8 mouse cellular contexts compared by ENCODE assay signal in the genomic region with DNA sequence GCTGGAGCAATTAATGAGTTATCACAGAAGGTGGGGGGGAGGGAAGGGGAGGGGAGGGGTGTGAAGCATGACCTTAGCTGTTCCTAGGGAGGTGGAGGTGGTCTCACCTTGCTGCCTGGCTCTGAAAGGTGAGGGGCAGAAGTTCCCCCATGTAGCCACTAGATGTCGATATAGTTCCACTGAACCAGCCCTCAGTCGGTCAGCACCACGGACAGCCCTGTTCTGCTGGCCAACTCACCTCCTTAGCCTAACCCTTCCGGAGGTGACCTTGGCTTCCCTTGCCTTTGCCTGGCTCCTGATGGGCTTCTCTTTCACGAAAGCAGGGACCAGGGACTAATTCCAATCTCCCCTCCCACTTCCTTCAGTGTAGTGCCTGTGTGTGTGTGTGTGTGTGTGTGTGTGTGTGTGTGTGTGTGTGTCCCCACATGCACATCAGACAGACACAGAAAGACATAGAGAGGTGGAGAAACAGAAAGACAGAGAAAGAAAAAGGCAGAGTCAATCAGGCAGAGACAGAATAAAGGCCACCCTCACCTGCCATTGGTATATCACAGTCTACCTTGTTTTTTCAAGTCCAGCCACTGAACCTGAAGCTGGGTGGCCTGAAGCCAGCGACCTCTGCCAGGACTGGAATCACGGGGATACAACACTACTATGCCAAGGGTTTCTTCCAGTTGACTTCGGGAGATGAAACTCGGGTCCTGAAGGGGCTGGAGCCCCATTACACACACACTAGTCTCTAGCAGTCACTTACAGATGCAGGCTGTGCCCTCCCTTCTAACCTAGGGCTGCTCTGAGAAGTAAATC.
A peak's percentile ranks its signal among the peaks of the same experiment; 100 is the strongest.
DNase-seq lines count a peak whose midpoint lies in the region; ATAC-seq lines count a peak whose summit lies in the region.

No protein-coding gene starts in this region.

- no peak overlapping the region for H3K27ac ChIP-seq in heart, embryonic 15.5 days

- ATAC-seq in heart, embryonic 15.5 days (replicated peaks; ENCODE audit: insufficient number of reproducible peaks, insufficient read depth, low FRiP score, low read depth), result peak; percentile 42; the same call in 1 of the 2 replicates
- ATAC-seq in megakaryocyte progenitor cell, adult 5-6 weeks (replicated peaks; ENCODE audit: poor library complexity), result peak; percentile 96

- H3K4me2 ChIP-seq in heart, embryonic 15.5 days, result no peak overlapping the region

- no peak overlapping the region for H3K9ac ChIP-seq in heart, embryonic 15.5 days

- H3K36me3 ChIP-seq in heart, embryonic 15.5 days, result no peaks in the 10 kb centered on the region

- H3K27me3 ChIP-seq in heart, embryonic 15.5 days, result no peaks in the 10 kb centered on the region

- H3K4me1 ChIP-seq in heart, embryonic 15.5 days (replicated peaks), result no peaks in the 10 kb centered on the region

- no peak overlapping the region for H3K4me3 ChIP-seq in heart, embryonic 15.5 days

- WGBS in heart, embryonic 15.5 days, result 30% methylated on average over 9 of the region's 9 CpGs

- intact Hi-C loops in heart, postnatal 25 days (cut with DNase I), result loop anchor here (5.0 kb wide), 2 partner anchors 200 to 330 kb away; no protein-coding TSS in a partner anchor

- no peaks in the 10 kb centered on the region for H3K9me3 ChIP-seq in heart, embryonic 15.5 days (replicated peaks)

- peak; percentile 51 to 67 for DNase-seq in heart, adult 18-20 months
- DNase-seq in heart, postnatal 25 days (ENCODE audit: low spot score), result no peak
- peak; percentile 64 for DNase-seq in adrenal gland, adult 2 months
- DNase-seq in embryo, embryonic 10.5 days (ENCODE audit: low spot score), result peak; percentile 78
- DNase-seq in kidney, postnatal 10 days, result peak; percentile 82
- peak; percentile 74 for DNase-seq in retina, postnatal 1 day
